Mouse (Mus musculus): ENCODE measurements around the gene Ccdc148. TPM values are rescaled to one million over a fixed set of nuclear protein-coding genes. Genes with fewer than 3 reads are reported as not detected.

Gene Ccdc148
- polyA plus RNA-seq, 1 experiment from 2014 or later, result 7.1 TPM

- Histone ChIP-seq H3K4me1 (ENCODE audit: control insufficient read depth, insufficient read depth, low read depth, low read length) (no peaks in the 10 kb centered on the region), H3K27ac (ENCODE audit: low read depth, low read length) (no peak overlapping the region), H3K36me3 (ENCODE audit: control insufficient read depth, insufficient read depth, low read length) (no peaks in the 10 kb centered on the region), H3K9ac (ENCODE audit: low read depth, low read length) (no peak overlapping the region), H3K4me2 (ENCODE audit: low read length) (no peak overlapping the region), H3K9me3 (ENCODE audit: control insufficient read depth, low read length) (no peaks in the 10 kb centered on the region), H3K27me3 (replicated peaks; ENCODE audit: control insufficient read depth, insufficient read depth, low read length) (no peaks in the 10 kb centered on the region), H3K4me3 (ENCODE audit: low read length) (no peak overlapping the region)
- 41% methylated on average over 6 of the region's 6 CpGs for WGBS
- ATAC-seq, result peak; percentile 66
These were observed 111.6 kb downstream of the Ccdc148 start for GRCm38 (mm10) chr2:59048775-59049451.

DNA sequence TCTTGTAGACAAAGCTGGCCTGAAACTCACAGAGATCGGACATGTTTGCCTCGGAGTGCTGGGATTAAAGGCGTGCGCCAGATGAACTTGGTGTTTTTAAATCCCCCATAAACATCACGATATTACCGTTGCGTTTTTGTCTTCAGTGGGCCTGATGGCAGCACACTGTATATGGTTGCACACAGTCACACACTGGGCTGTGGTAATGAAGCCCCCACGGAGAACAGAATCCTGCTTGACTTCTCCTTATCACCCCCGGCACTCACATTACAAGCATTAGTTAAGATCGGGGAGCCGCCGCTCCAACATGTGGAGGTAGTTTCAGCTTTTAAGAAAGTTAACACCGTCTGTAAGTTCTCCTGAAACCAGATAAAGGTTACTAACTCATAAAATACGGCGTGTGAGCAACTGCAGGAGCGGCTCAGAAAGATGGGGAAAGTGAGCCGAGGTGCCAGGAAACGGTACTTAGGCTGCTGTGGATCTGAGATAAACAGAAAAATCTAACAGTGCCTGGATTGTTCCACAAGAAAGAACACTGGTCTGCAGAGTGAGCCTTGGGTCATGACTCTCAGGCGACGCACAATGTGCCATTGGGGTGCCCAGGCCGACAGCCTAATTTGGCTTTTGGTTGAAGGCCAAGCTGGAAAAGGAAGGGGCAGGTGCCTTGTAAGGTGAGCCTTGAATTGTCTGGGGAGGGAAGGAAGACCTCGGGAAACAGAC is 117.0 kb downstream of the Ccdc148 start:
- Histone ChIP-seq H3K9ac (ENCODE audit: low read depth, low read length) (no peak overlapping the region), H3K4me3 (ENCODE audit: low read length) (no peak overlapping the region), H3K4me1 (ENCODE audit: control insufficient read depth, insufficient read depth, low read depth, low read length) (0 out of 2 replicates have a peak, but pooled peaks cover 2% of the 10 kb centered on the region), H3K27me3 (replicated peaks; ENCODE audit: control insufficient read depth, insufficient read depth, low read length) (no peaks in the 10 kb centered on the region), H3K36me3 (ENCODE audit: control insufficient read depth, insufficient read depth, low read length) (no peaks in the 10 kb centered on the region), H3K27ac (ENCODE audit: low read depth, low read length) (no peak overlapping the region), H3K9me3 (ENCODE audit: control insufficient read depth, low read length) (no peaks in the 10 kb centered on the region), H3K4me2 (ENCODE audit: low read length) (no peak overlapping the region)
- no peak for ATAC-seq
- 76% methylated on average over 22 of the region's 22 CpGs for WGBS

DNA sequence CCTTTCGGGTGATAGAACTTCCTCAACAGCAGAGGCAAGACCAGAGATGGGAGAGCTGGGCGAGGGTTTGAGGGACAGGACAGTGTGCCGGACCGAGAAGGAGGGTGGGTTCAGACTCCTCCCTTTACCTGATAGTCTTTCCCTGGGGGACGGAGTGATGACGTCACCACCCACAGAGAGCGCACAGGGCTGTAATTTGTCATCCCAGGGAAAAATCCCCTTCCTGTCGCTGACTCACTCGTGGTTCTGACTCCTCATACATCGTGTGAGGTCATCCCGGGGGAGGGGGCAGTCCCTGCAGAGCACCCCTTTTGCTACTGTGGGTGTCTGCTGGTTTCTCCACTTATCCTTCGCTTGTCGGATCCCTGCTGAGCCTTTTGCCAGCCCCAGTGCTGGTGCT is 117.9 kb downstream of the Ccdc148 start:
- no peak for ATAC-seq
- Histone ChIP-seq H3K4me2 (ENCODE audit: low read length) (no peak overlapping the region), H3K27ac (ENCODE audit: low read depth, low read length) (no peak overlapping the region), H3K27me3 (replicated peaks; ENCODE audit: control insufficient read depth, insufficient read depth, low read length) (no peaks in the 10 kb centered on the region), H3K9me3 (ENCODE audit: control insufficient read depth, low read length) (no peaks in the 10 kb centered on the region), H3K4me3 (ENCODE audit: low read length) (no peak overlapping the region), H3K36me3 (ENCODE audit: control insufficient read depth, insufficient read depth, low read length) (no peaks in the 10 kb centered on the region), H3K4me1 (ENCODE audit: control insufficient read depth, insufficient read depth, low read depth, low read length) (0 out of 2 replicates have a peak, but pooled peaks cover 2% of the 10 kb centered on the region), H3K9ac (ENCODE audit: low read depth, low read length) (no peak overlapping the region)
- 57% methylated on average over 13 of the region's 13 CpGs for WGBS

DNA sequence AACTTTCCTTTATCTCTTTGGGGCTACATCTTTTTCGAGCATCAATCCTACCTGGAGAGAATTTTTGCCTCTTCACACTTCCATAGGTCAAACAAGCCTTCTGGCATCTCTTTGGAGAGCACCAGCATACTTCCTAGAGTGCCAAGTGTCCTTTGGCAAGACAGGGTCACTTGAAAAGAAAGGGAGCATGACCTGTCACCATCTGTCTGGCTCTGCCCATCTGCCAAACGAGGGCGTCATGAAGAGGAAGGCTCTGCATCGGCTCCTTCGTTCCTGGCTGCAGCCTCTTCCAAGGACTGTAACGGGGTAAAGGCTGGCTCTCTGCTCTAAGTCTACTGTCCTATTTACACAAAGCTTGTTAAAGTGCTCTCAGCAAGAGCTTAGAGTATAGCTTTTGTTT is 124.0 kb downstream of the Ccdc148 start:
- Histone ChIP-seq H3K4me1 (ENCODE audit: control insufficient read depth, insufficient read depth, low read depth, low read length) (no peaks in the 10 kb centered on the region), H3K4me2 (ENCODE audit: low read length) (no peak overlapping the region), H3K36me3 (ENCODE audit: control insufficient read depth, insufficient read depth, low read length) (no peaks in the 10 kb centered on the region), H3K27me3 (replicated peaks; ENCODE audit: control insufficient read depth, insufficient read depth, low read length) (no peaks in the 10 kb centered on the region), H3K9me3 (ENCODE audit: control insufficient read depth, low read length) (no peaks in the 10 kb centered on the region), H3K9ac (ENCODE audit: low read depth, low read length) (no peak overlapping the region), H3K4me3 (ENCODE audit: low read length) (no peak overlapping the region), H3K27ac (ENCODE audit: low read depth, low read length) (no peak overlapping the region)
- 39% methylated on average over 6 of the region's 6 CpGs for WGBS
- ATAC-seq, result no peak

- WGBS, result 84% methylated on average over 3 of the region's 3 CpGs
- ATAC-seq, result no peak
- Histone ChIP-seq H3K4me1 (ENCODE audit: control insufficient read depth, insufficient read depth, low read depth, low read length) (no peaks in the 10 kb centered on the region), H3K27me3 (replicated peaks; ENCODE audit: control insufficient read depth, insufficient read depth, low read length) (no peaks in the 10 kb centered on the region), H3K27ac (ENCODE audit: low read depth, low read length) (no peak overlapping the region), H3K9ac (ENCODE audit: low read depth, low read length) (no peak overlapping the region), H3K9me3 (ENCODE audit: control insufficient read depth, low read length) (no peaks in the 10 kb centered on the region), H3K36me3 (ENCODE audit: control insufficient read depth, insufficient read depth, low read length) (no peaks in the 10 kb centered on the region), H3K4me3 (ENCODE audit: low read length) (no peak overlapping the region), H3K4me2 (ENCODE audit: low read length) (no peak overlapping the region)
These were observed 125.3 kb downstream of the Ccdc148 start for GRCm38 (mm10) chr2:59035206-59035605.

GRCm38 (mm10) chr2:59034281-59034680 is 126.2 kb downstream of the Ccdc148 start:
- WGBS, result 81% methylated on average over 6 of the region's 6 CpGs
- Histone ChIP-seq H3K27ac (ENCODE audit: low read depth, low read length) (no peak overlapping the region), H3K9me3 (ENCODE audit: control insufficient read depth, low read length) (no peaks in the 10 kb centered on the region), H3K4me2 (ENCODE audit: low read length) (no peak overlapping the region), H3K9ac (ENCODE audit: low read depth, low read length) (no peak overlapping the region), H3K4me3 (ENCODE audit: low read length) (no peak overlapping the region), H3K27me3 (replicated peaks; ENCODE audit: control insufficient read depth, insufficient read depth, low read length) (no peaks in the 10 kb centered on the region), H3K4me1 (ENCODE audit: control insufficient read depth, insufficient read depth, low read depth, low read length) (no peaks in the 10 kb centered on the region), H3K36me3 (ENCODE audit: control insufficient read depth, insufficient read depth, low read length) (no peaks in the 10 kb centered on the region)
- no peak for ATAC-seq

DNA sequence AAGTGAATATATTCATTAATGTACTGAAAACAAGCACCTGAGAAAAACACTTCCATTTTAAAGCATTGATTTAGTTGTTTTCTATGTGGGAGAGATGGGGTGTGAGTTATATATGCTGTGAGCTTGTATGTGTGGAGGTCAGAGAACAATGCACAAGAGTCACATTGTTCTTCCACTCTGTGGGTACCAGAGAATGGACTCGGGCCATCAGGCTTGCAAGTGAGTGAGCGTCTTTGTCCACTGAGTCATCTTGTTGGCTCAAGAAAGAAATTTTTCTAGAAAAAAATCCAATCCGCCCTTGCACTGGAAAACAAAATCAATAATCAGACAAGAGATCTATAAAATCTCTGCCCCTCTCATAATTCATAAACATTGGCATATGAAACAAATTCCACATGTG is 135.9 kb downstream of the Ccdc148 start:
- no peaks in the 10 kb centered on the region for H3K36me3 ChIP-seq (ENCODE audit: control insufficient read depth, insufficient read depth, low read length)
- H3K4me2 ChIP-seq (ENCODE audit: low read length), result no peak overlapping the region
- no peak overlapping the region for H3K9ac ChIP-seq (ENCODE audit: low read depth, low read length)
- H3K4me3 ChIP-seq (ENCODE audit: low read length), result no peak overlapping the region
- H3K4me1 ChIP-seq (ENCODE audit: control insufficient read depth, insufficient read depth, low read depth, low read length), result no peaks in the 10 kb centered on the region
- H3K9me3 ChIP-seq (ENCODE audit: control insufficient read depth, low read length), result no peaks in the 10 kb centered on the region
- H3K27me3 ChIP-seq (replicated peaks; ENCODE audit: control insufficient read depth, insufficient read depth, low read length), result no peaks in the 10 kb centered on the region
- H3K27ac ChIP-seq (ENCODE audit: low read depth, low read length), result no peak overlapping the region
- 86% methylated on average over 3 of the region's 3 CpGs for WGBS
- ATAC-seq, result no peak

DNA sequence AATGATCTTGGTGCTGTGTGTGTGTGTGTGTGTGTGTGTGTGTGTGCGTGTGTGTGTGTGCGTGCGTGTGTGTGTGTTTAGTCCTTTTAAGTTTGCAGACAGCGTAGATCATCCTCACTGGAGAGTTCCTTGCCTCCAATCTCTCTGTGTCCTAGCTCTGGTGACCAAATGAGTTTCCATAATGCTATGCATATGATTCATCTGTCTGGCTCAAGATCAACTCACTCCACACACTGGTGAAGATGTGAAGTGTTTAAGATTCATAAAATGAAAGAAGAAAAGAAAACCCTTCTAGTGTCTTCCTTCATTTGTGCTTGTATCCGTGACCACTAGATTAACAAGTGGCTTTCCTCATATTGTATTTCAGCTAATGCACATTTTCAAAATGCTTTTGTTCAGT is 153.1 kb downstream of the Ccdc148 start:
- H3K9ac ChIP-seq (ENCODE audit: low read depth, low read length), result no peak overlapping the region
- H3K9me3 ChIP-seq (ENCODE audit: control insufficient read depth, low read length), result no peaks in the 10 kb centered on the region
- no peaks in the 10 kb centered on the region for H3K4me1 ChIP-seq (ENCODE audit: control insufficient read depth, insufficient read depth, low read depth, low read length)
- no peak for ATAC-seq
- no peak overlapping the region for H3K27ac ChIP-seq (ENCODE audit: low read depth, low read length)
- no peaks in the 10 kb centered on the region for H3K27me3 ChIP-seq (replicated peaks; ENCODE audit: control insufficient read depth, insufficient read depth, low read length)
- no peak overlapping the region for H3K4me2 ChIP-seq (ENCODE audit: low read length)
- H3K4me3 ChIP-seq (ENCODE audit: low read length), result no peak overlapping the region
- 93% methylated on average over 5 of the region's 5 CpGs for WGBS
- H3K36me3 ChIP-seq (ENCODE audit: control insufficient read depth, insufficient read depth, low read length), result no peaks in the 10 kb centered on the region

DNA sequence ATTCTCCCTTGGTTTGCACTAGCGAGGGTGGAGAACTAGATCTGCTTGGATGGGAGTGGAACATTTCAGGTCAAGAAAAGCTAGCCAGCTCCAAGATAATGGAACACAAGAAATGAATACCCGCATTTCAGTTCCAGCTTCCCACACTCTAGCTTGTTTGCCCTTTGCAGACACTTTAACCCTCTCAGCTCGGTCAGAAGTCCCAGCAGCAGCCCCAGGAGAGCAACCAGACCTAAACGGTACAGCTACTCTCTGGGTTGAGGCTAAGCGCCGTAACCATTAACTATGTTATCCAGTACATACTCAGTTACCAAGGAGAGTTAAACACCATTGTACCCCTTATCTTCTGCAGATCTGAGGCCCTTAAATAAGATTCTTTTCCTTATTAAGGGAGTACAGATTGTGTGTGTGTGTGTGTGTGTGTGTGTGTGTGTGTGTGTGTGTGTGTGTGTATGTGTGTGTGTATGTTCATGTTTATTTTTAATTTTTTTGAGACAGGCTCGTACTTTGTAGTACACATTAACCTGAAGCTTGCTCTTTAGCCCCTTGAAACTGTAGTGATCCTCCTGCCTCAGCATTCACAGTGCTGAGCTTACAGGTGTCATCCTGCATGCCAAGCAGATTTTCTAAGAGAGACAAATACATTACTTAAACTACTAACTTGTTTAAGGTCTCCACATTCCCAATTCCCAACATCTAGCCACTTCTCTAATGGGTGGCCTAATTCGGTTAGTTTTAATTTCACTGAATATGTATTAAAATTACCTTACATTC is 153.7 kb downstream of the Ccdc148 start:
- WGBS, result 90% methylated on average over 8 of the region's 8 CpGs
- Histone ChIP-seq H3K4me2 (ENCODE audit: low read length) (no peak overlapping the region), H3K9me3 (ENCODE audit: control insufficient read depth, low read length) (no peaks in the 10 kb centered on the region), H3K9ac (ENCODE audit: low read depth, low read length) (no peak overlapping the region), H3K27ac (ENCODE audit: low read depth, low read length) (no peak overlapping the region), H3K4me1 (ENCODE audit: control insufficient read depth, insufficient read depth, low read depth, low read length) (no peaks in the 10 kb centered on the region), H3K36me3 (ENCODE audit: control insufficient read depth, insufficient read depth, low read length) (no peaks in the 10 kb centered on the region), H3K27me3 (replicated peaks; ENCODE audit: control insufficient read depth, insufficient read depth, low read length) (no peaks in the 10 kb centered on the region), H3K4me3 (ENCODE audit: low read length) (no peak overlapping the region)
- no peak for ATAC-seq
